Mouse (Mus musculus): ENCODE results near the gene Dennd6a. TPM values are rescaled to one million over a fixed set of nuclear protein-coding genes. Genes with fewer than 3 reads are reported as not detected.
A peak's percentile ranks its signal among the peaks of the same experiment; 100 is the strongest.

Gene Dennd6a
- polyA plus RNA-seq, 1 experiment from 2014 or later, result 18.3 TPM

DNA sequence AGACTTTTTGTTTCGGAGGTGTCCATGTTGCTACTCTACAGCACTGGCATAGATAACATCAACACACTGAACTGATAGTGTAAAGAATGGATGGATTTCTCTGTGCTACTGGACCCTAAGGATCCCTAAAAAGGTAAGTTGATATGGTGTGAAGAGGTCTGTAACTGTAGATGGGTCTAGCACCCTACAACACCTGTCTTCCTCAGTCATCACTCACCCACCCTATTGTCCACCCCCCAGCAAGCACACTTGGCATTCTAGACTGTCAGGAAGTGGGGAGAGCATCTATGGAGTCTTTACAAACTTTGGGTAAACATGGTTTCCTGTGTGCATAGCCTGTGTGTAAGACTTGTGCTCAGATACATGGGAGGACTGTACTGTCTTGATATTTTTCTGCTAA is 31.5 kb upstream of the Dennd6a start:
- Histone ChIP-seq H3K4me1 (replicated peaks) (no peaks in the 10 kb centered on the region), H3K9ac (no peak overlapping the region), H3K4me2 (no peak overlapping the region), H3K27ac (replicated peaks) (no peak overlapping the region), H3K4me3 (no peak overlapping the region), H3K36me3 (no peaks in the 10 kb centered on the region), H3K27me3 (no peaks in the 10 kb centered on the region), H3K9me3 (no peaks in the 10 kb centered on the region)
- WGBS, result 98% methylated on average over 1 of the region's 1 CpGs
- ATAC-seq (ENCODE audit: low FRiP score, low read depth), result no peak

DNA sequence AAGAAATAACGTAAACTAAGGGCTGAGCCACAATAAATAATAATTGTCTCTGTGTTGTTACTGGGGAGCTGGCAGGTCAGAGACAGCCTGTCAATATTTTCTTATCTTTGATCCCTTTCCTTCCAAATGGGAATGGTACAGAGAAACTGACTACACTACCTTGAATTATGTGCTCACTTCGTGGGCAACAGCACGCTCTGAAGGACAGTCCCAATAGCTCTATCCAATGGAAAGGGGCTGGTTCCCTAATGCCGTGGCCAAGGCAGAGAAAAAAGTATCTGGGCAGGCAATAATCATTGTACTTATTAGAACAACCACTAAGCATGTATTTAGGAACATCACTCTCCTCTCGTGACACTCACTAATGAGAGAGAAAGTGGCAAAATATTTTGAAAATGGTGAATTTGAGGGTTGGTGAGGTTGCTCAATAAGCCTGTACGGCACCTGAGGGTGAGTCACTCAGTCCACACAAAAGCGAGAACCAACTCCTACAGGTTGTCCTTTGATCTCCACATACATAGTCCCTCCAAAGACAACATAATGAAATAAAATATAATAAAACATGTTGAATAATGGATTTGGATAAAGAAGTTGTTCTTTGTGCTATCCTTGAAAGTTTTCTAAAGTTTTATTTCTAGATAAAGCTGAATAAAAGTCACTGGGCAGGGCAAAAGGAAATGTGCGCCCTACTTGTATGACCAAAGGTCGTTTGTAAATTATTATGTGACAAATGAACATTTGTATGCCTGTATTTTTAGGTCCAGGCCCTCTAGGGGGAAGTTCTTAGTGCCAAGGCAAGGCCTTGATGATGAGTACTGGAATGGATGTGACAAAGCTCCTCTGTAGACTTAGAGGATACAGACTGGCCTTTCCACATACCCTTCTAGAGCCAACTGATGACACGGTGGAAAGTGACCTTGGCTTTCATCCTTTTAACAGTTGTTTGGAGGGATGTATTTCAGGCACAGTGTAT is 25.9 kb upstream of the Dennd6a start:
- 84% methylated on average over 10 of the region's 10 CpGs for WGBS
- H3K9me3 ChIP-seq, result no peaks in the 10 kb centered on the region
- ATAC-seq (ENCODE audit: low FRiP score, low read depth), result no peak

DNA sequence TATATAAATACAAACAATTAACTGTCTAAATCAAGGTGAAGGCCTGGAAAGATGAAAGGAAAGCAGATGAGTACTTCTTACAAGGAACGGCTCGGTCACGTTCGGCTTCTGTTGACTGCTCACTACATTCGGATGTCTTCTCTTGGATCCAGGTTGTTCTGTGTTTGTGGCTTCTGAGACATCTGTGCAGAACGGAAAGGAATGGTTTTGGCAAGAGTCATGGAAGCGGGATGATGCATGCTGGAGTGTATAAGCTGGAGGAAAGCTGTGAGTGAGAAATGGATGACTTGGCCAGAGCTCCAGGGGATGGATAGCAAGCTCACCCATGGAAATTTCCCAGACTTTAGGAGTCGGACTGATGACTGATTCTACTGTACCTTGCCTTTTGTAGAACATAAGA is 22.9 kb upstream of the Dennd6a start:
- H3K36me3 ChIP-seq, result no peaks in the 10 kb centered on the region
- no peak overlapping the region for H3K27ac ChIP-seq (replicated peaks)
- no peaks in the 10 kb centered on the region for H3K27me3 ChIP-seq
- H3K4me1 ChIP-seq (replicated peaks), result no peaks in the 10 kb centered on the region
- no peak overlapping the region for H3K9ac ChIP-seq
- H3K4me2 ChIP-seq, result no peak overlapping the region
- no peak overlapping the region for H3K4me3 ChIP-seq
- ATAC-seq (ENCODE audit: low FRiP score, low read depth), result no peak
- 96% methylated on average over 8 of the region's 8 CpGs for WGBS
- H3K9me3 ChIP-seq, result no peaks in the 10 kb centered on the region

More for the DNA sequence above, 25.9 kb upstream of the Dennd6a start:
- no peaks in the 10 kb centered on the region for H3K36me3 ChIP-seq
- no peak overlapping the region for H3K4me3 ChIP-seq
- no peaks in the 10 kb centered on the region for H3K27me3 ChIP-seq
- no peak overlapping the region for H3K27ac ChIP-seq (replicated peaks)
- no peak overlapping the region for H3K9ac ChIP-seq
- H3K4me1 ChIP-seq (replicated peaks), result no peaks in the 10 kb centered on the region
- no peak overlapping the region for H3K4me2 ChIP-seq

DNA sequence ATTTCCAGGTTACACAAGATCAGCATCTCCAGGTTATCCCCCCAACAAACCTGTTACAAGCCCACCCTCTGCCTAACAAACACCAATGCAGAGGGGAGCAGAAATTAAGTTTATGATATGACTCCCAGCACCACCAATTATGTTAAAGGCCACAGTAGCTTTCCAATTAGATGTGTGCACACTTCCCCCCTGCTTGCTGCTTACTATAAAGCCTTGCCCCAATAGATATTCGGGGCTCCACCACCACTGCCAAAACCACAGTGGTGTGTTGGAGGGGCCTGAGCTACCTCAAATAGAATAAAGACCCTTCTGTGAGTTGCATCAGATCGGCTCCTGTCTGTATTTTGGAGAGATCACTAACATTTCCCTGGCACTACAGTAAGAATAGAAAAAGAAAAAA is 21.2 kb upstream of the Dennd6a start:
- WGBS, result 82% methylated on average over 2 of the region's 2 CpGs
- Histone ChIP-seq H3K27ac (replicated peaks) (no peak overlapping the region), H3K36me3 (no peaks in the 10 kb centered on the region), H3K27me3 (no peaks in the 10 kb centered on the region), H3K4me2 (no peak overlapping the region), H3K9ac (no peak overlapping the region), H3K4me3 (no peak overlapping the region), H3K9me3 (no peaks in the 10 kb centered on the region), H3K4me1 (replicated peaks) (no peaks in the 10 kb centered on the region)
- no peak for ATAC-seq (ENCODE audit: low FRiP score, low read depth)

DNA sequence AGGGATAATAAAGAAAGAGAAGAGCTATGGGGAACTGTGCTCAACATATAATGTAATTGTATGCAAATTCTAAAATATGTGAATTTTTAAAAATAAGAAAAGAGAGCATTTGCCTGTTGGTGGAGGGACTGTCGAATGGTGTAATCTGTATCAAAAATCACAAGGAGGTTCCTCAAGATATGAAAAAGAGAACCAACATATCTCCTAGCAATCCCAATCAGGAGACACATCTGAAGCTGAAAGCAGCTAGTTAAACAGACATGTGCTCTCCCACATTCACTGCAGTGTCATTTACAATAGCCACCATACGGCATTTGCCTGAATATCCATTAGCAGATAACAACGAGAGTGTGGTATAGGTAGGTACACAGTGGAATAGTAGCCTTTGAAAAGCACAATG is 20.8 kb upstream of the Dennd6a start:
- no peak for ATAC-seq (ENCODE audit: low FRiP score, low read depth)
- no peaks in the 10 kb centered on the region for H3K9me3 ChIP-seq
- no peaks in the 10 kb centered on the region for H3K4me1 ChIP-seq (replicated peaks)
- H3K9ac ChIP-seq, result no peak overlapping the region
- no peak overlapping the region for H3K4me3 ChIP-seq
- no peak overlapping the region for H3K4me2 ChIP-seq
- no peaks in the 10 kb centered on the region for H3K27me3 ChIP-seq
- no peak overlapping the region for H3K27ac ChIP-seq (replicated peaks)
- 85% methylated on average over 3 of the region's 3 CpGs for WGBS
- H3K36me3 ChIP-seq, result no peaks in the 10 kb centered on the region

DNA sequence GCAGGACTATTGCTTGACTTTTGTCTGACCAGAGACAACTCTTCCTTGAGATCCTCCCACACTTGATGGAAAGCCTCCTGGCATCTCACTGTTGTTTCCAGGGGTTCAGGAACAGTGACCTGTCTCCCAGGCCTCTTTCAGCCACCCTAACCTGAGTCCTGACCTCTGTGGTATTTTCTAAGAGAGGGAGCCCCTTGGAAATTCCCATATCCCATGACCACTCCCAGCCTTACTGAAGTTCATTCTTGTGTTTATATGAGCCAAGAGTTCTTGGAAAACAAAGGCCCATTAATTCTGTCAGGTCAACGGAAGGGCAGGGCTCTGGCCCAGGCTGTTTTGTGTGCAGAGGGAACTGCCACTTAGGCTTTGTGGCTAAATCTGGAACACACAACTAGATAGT is 16.1 kb upstream of the Dennd6a start:
- Histone ChIP-seq H3K27ac (replicated peaks) (no peak overlapping the region), H3K4me2 (no peak overlapping the region), H3K4me1 (replicated peaks) (no peaks in the 10 kb centered on the region), H3K4me3 (no peak overlapping the region), H3K36me3 (no peaks in the 10 kb centered on the region), H3K27me3 (no peaks in the 10 kb centered on the region), H3K9me3 (no peaks in the 10 kb centered on the region), H3K9ac (no peak overlapping the region)
- no peak for ATAC-seq (ENCODE audit: low FRiP score, low read depth)
- 58% methylated on average over 1 of the region's 1 CpGs for WGBS

DNA sequence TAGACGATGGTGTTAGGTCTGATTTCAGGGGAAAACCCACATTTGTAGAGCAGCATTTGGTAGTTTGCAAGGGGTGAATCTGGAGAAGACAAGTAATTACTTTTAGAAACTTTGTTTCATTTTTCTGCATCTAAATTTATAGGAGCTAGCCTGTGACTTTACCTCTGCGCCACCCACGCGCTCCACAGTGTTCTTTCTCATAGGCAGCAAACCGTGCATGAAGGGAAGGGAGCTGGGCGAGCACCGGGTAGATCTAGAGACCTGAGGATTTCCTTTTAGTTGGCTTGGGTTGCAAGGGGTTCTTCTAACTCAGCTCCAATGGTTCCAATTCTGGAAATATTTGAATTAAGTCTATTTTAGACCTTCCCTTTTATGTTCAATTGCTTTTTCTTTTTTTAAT is 15.1 kb upstream of the Dennd6a start:
- H3K9me3 ChIP-seq, result no peaks in the 10 kb centered on the region
- no peaks in the 10 kb centered on the region for H3K36me3 ChIP-seq
- H3K4me1 ChIP-seq (replicated peaks), result no peaks in the 10 kb centered on the region
- no peak for ATAC-seq (ENCODE audit: low FRiP score, low read depth)
- H3K4me2 ChIP-seq, result no peak overlapping the region
- H3K4me3 ChIP-seq, result no peak overlapping the region
- no peak overlapping the region for H3K9ac ChIP-seq
- WGBS, result 91% methylated on average over 7 of the region's 7 CpGs
- no peak overlapping the region for H3K27ac ChIP-seq (replicated peaks)
- H3K27me3 ChIP-seq, result no peaks in the 10 kb centered on the region

DNA sequence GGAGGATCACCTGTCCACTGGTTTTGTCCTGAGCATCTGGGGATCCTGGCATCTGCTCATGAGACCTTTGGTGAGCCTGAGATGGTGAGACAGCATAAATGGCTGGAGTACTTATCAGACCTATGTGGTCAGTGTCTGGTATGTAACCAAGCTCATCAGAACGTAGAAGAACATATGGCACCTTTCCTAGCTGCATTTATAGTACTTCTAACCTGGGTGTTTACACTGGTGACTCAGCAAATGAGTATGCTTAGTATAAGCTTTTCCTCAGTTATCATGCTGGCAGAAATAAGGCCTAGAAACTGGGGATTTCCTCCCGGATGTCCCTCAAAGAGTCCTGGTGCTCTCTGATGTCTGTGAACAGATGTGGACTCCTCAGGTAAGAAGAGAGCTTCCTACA is 11.4 kb upstream of the Dennd6a start:
- Histone ChIP-seq H3K9ac (no peak overlapping the region), H3K9me3 (no peaks in the 10 kb centered on the region), H3K36me3 (no peaks in the 10 kb centered on the region), H3K4me3 (no peak overlapping the region), H3K27me3 (no peaks in the 10 kb centered on the region), H3K4me2 (no peak overlapping the region), H3K4me1 (replicated peaks) (no peaks in the 10 kb centered on the region), H3K27ac (replicated peaks) (no peak overlapping the region)
- whole genome bisulfite sequencing, result 94% methylated on average over 2 of the region's 2 CpGs
- no peak for ATAC-seq (ENCODE audit: low FRiP score, low read depth)

DNA sequence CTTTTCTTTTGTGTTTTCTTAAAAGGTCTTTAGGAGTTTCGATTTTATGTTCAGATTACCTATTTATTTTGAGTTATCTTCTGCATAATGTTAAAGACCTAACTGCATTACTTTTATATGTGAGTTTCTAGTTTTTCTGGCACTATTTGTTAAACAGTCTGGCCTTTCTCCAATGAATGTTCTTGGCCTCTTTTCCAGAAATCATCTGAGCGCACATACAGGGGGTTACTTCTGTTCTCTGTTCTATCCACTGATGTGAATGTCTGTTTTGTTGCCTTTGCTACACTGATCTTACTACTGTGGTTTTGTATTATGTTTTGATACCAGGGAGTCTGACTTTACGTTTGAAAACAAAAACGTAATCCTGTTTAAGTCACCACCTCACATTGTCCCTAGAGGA is 3.8 kb upstream of the Dennd6a start:
- Histone ChIP-seq H3K4me2 (no peak overlapping the region), H3K4me3 (no peak overlapping the region), H3K27me3 (no peaks in the 10 kb centered on the region), H3K4me1 (replicated peaks) (no peaks in the 10 kb centered on the region), H3K36me3 (no peaks in the 10 kb centered on the region), H3K27ac (replicated peaks) (no peak overlapping the region), H3K9ac (no peak overlapping the region), H3K9me3 (no peaks in the 10 kb centered on the region)
- ATAC-seq (ENCODE audit: low FRiP score, low read depth), result no peak
- 89% methylated on average over 4 of the region's 4 CpGs for WGBS

DNA sequence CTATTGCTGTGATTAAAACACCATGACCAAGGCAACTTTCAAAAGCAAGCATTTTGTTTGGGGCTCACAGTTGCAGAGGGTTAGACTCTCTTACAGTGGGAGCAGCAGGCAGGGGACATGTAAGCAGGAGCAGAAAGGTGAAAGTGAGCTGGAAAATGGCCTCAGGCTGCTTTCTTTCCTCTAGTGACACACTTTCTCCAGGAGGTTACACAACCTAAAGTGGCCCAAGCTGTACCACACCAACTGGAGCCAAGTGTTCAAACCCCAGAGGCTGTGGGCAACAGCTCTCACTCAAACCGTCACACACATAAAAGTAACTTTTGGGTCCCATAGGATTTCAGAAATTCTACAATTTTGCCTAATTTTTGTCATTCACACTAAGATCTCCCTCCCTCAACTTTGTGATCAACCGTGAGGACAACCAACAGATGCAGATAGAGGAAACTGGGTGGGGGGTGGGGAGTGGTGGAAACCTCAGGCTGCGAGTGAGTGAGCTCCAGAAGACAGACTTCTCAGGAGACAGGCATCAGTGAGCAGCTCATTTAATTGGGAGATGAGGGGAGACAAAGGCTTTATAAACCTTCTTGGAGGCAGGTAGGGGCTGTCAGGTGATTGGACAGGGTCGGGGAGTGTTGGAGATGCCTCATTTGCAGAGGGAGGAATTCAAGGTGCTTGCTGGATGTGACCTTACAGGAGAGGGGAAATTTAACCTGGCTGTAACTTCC is 1.5 kb upstream of the Dennd6a start:
- ATAC-seq (ENCODE audit: low FRiP score, low read depth), result no peak
- H3K27me3 ChIP-seq, result no peaks in the 10 kb centered on the region
- 64% methylated on average over 4 of the region's 4 CpGs for WGBS
- H3K4me3 ChIP-seq, result no peak overlapping the region
- no peak overlapping the region for H3K4me2 ChIP-seq
- H3K9ac ChIP-seq, result no peak overlapping the region
- H3K9me3 ChIP-seq, result no peaks in the 10 kb centered on the region
- no peak overlapping the region for H3K27ac ChIP-seq (replicated peaks)
- H3K36me3 ChIP-seq, result no peaks in the 10 kb centered on the region
- H3K4me1 ChIP-seq (replicated peaks), result no peaks in the 10 kb centered on the region

DNA sequence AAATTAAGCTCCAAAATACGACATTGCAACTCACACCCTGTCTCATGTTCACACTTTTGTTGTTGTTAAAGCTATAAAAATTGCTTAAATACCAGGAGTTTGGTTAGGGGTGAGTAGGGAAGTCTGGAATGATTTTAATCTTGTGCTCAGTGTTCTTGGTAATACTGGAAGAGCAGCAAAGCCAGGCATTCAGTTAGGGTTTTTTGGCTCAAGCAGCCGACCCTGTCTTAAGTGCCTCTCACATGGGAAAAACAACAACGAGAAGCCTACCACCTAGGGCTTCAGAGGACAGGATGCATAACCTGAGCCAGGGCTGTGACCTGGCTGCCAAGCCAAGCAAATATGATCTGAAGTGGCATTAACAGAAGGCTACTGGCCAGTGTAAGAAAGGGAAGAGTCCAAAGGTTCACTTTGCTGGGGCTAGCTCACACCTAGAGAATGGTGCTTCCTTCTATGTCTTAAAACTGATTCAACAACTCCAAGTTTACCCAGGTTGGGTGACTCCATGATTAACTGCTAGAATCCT is 2.7 kb downstream of the Dennd6a start:
- H3K36me3 ChIP-seq, result no peaks in the 10 kb centered on the region
- no peaks in the 10 kb centered on the region for H3K27me3 ChIP-seq
- ATAC-seq (ENCODE audit: low FRiP score, low read depth), result no peak
- WGBS, result 74% methylated on average over 3 of the region's 3 CpGs
- peaks cover 15% of the 10 kb centered on the region for H3K4me1 ChIP-seq (replicated peaks)
- no peak overlapping the region for H3K9ac ChIP-seq
- H3K4me2 ChIP-seq, result no peak overlapping the region
- no peak overlapping the region for H3K4me3 ChIP-seq
- no peaks in the 10 kb centered on the region for H3K9me3 ChIP-seq
- H3K27ac ChIP-seq (replicated peaks), result no peak overlapping the region

DNA sequence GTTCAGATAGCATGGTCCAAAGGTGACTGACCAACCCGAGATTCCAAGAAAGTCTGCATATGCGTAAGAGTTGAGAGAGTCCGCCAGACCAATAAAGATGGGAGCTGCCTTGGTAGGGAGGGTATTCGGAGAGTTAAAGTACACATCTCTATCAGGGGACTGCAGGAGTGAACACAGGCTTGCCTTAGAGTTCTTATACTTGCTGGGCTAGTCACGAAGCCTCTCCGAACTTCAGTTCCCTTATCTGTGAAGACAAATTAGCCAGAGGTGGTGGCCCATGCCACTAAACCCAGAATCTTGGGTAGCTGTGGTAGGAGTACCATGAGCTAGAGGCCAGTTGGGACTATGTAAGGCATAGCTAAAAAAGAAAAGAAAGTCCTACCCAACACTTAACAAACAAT is 5.1 kb downstream of the Dennd6a start:
- 0 out of 2 replicates have a peak, but pooled peaks have one; percentile 39 for ATAC-seq (ENCODE audit: low FRiP score, low read depth)
- 78% methylated on average over 6 of the region's 6 CpGs for WGBS
- H3K9me3 ChIP-seq, result no peaks in the 10 kb centered on the region
- H3K36me3 ChIP-seq, result no peaks in the 10 kb centered on the region
- H3K27ac ChIP-seq (replicated peaks), result no peak overlapping the region
- no peaks in the 10 kb centered on the region for H3K27me3 ChIP-seq
- H3K4me3 ChIP-seq, result no peak overlapping the region
- no peak overlapping the region for H3K9ac ChIP-seq
- H3K4me1 ChIP-seq (replicated peaks), result peaks cover 16% of the 10 kb centered on the region
- H3K4me2 ChIP-seq, result peak overlapping the region; percentile 83

Data from hindbrain, embryonic 15.5 days (tissue).